Mouse (Mus musculus): ENCODE results near the gene Anapc16. TPM values are rescaled to one million over a fixed set of nuclear protein-coding genes. Genes with fewer than 3 reads are reported as not detected.

The Anapc16 gene
- total RNA-seq, 4 experiments from 2014 or later, result 73.6 to 95.8 (median 81.1) TPM

DNA sequence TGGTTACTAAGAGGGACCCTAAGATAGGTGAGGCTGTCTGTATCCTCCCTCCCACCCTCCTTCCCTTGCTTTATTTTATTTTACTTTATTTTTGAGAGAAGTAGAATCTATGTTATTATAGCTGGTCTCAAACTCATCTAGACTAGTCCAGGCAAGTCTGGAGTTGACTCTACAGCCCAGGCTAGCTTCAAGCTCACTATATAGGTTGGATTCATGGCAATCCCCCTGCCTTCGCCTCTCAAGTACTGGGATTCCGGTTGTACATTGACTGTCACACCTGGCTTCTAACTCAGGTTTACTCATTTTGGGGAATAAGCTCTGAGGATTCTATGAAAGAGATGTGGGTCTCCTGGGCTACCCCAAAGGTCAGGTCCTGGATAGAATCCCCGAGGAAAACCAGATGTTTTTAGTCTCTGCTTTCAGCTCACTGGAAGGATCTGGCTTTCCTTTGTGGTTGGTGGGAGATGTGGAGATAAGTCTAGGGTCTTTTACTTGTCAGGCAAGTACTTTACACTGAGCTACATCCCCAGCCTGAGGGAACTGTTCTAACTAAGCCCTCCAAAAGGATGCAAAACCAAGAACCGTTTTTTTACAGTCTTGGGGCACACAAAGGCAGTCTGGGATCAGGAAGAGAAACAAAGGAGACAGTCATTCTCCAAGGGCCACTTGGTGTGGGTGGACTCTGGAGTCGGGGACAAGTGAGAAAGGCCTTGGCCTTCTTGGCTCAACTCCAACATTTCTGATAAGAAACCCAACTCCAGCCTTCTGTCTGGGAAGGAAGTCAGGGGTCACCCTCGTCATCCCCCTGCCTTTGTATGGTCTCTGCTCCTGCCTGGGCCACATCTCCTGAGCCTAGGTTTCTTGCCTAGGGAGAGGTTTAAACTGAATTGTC, 54.3 kb downstream of the Anapc16 start:
- DNase-seq, result peak; percentile 77

DNA sequence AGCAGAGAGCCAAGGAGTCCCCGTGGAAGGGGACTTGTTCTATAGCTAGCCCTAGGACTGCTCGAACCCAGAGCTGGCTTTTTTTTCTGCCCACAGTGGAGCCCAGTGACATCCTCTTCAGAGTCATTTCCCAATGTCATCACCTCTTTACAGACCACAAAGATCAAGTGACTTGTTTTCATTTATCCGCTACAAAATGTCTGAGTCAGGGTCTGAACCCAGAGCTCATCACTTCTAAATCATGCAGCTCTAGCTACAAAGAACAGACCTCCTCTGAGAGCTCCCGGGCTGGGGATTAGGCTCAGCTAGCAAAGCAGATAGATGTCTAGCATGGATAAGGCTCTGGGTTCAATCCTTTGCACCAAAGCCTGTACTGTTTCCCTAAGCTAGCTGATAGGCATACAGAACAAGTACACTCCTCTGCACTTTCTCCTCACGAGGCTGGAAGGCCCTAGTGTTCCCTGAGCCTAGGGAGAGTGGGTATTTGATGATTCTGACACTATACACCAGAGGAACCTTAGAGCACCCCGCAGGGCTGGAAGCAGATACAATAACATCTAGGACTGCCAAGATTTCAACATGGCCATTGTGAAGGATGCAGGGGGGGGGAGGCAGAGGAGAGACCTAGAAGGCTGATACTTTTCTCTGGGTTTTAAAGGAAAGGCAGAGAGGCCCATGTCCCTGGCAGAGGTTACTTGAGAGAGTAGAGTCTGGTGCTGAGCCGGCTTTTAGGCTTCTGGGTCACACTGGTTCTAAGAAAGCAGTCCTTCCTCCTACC, 55.5 kb downstream of the Anapc16 start:
- DNase-seq, result no peak

- no peak for DNase-seq
Measured at GRCm38 (mm10) chr10:59946362-59946761, 56.6 kb downstream of the Anapc16 start.

- DNase-seq, result no peak
Measured at GRCm38 (mm10) chr10:59945416-59945815, 57.5 kb downstream of the Anapc16 start.

GRCm38 (mm10) chr10:59943421-59943989, 59.4 kb downstream of the Anapc16 start:
- peak; percentile 87 for DNase-seq

DNA sequence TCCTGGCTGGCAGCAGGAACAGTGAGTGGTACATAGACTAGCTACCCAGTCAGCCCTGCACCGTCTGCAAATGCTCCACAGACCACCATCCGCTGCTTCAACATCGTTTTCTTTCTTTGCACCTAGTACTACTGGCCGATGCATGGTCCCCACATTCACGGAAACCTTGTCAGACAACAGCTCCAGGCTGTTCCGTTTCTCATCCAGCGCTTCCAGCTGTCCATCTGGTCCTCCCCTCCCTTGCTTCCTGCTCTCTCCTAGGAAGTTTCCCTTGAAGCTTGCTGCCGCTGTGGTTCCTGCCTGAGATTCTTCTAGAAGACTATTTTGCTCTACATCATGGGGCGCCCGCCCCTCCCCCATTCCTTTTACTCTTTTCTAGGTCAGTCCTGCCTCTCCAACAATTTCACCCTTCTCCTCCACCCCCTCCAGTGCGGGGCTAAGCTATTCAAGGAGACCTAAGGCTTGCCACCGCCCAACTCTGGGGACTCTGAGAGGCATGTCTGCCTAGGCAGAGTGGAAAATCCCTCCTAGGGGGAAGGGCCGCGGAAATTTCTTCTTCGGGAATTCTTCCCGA, 60.0 kb downstream of the Anapc16 start:
- peak; percentile 57 for DNase-seq

- DNase-seq, result no peak
Measured at GRCm38 (mm10) chr10:59942281-59942846, 60.6 kb downstream of the Anapc16 start.

- no peak for DNase-seq
Measured at GRCm38 (mm10) chr10:59939081-59939480, 63.9 kb downstream of the Anapc16 start.

DNA sequence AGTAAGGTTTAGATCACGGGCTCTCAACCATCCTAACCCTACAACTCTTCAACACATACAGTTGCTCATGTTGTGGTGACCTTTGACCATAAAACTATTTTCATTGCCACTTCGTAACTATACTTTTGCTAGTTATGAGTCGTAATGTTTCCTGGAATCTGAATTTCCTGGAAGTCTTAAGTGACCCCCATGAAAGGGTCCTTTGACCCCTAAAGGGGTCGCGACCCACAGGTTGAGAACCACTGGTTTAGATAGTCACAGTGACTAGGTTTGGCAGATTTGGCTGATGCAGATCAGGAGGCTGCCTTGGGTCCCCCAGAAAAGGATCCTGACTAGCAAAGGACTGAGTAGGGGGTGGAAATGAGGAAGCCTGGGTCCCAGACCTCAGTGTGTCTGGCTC, 64.3 kb downstream of the Anapc16 start:
- no peak for DNase-seq

Other genes starting within 250 kb of the Anapc16 start
- 10 to 100 TPM; 59.3 to 67.0 (median 62.9) TPM for gene Dnajb12, start 123.6 kb downstream of the Anapc16 start, total RNA-seq (2022)
- 10 to 100 TPM; 27.9 to 91.5 (median 34.7) TPM for gene Ddit4, start 51.3 kb downstream of the Anapc16 start, total RNA-seq (2022)
- gene Ascc1, start 330 bp downstream of the Anapc16 start, total RNA-seq (2022), result 10 to 100 TPM; 32.6 to 37.8 (median 35.5) TPM
- 10 to 100 TPM; 55.0 to 86.5 (median 65.1) TPM for gene Spock2, start 103.1 kb upstream of the Anapc16 start, total RNA-seq (2022)
- gene Chst3, start 216.1 kb upstream of the Anapc16 start, total RNA-seq (2022), result under 1 TPM; 0.70 to 1.00 (median 0.91) TPM